Comparison of ENCODE assay signal across 9 mouse cellular contexts in the genomic region with DNA sequence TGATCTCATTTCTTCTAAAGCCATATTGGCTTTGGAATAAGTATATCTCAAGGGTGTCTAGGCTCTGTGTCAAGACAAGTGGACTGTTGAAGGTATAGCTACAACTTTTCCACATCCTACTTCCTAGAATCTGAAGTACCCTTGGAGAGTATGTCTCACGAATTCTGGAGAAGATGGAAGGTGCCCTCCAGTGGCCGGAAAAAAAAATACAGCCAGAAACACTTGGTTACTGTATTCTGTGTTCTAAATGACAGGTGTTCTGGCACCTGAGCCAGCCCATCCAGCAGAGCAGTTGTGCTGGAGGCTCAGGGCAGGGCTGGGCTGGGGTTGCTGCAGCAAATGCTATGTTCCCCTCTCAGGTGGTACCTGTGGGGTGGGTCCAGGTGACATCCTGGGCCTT. TPM values are rescaled to one million over a fixed set of nuclear protein-coding genes. Genes with fewer than 3 reads are reported as not detected.
DNase-seq lines count a peak whose midpoint lies in the region; ATAC-seq and TF ChIP-seq lines count a peak whose summit lies in the region.
"Had no signal": no experiment of that assay in that cellular context is flagged by ENCODE, and none has a peak within 500 bp of the region (broad histone marks: within the 10 kb centered on the region; RNA-seq: fewer than 3 reads in every experiment).

No protein-coding gene starts in this region.

- WGBS in forebrain, embryonic 11.5 days = 4% methylated on average over 2 of the region's 2 CpGs
- 8% methylated on average over 2 of the region's 2 CpGs for WGBS in limb, embryonic 14.5 days
- WGBS in neural tube, embryonic 15.5 days = 3% methylated on average over 2 of the region's 2 CpGs

- no peaks in the 10 kb centered on the region for H3K9me3 ChIP-seq in forebrain, embryonic 11.5 days (ENCODE audit: control insufficient read depth, low read length)
- H3K9me3 ChIP-seq in limb, embryonic 14.5 days (ENCODE audit: control insufficient read depth, low read length) = no peaks in the 10 kb centered on the region
- H3K9me3 ChIP-seq in neural tube, embryonic 15.5 days (replicated peaks) = no peaks in the 10 kb centered on the region
- H3K9me3 ChIP-seq: neural tube, embryonic 12.5 days had no signal

- no peak for TF ChIP-seq POLR2A in limb, embryonic 14.5 days (IDR thresholded peaks at IDR 0.05; ENCODE audit: borderline replicate concordance, extremely low read depth, insufficient read depth, insufficient read length)

- no peak overlapping the region for H3K4me2 ChIP-seq in forebrain, embryonic 11.5 days (ENCODE audit: low read depth, low read length, severe bottlenecking)
- no peak overlapping the region for H3K4me2 ChIP-seq in limb, embryonic 14.5 days (replicated peaks; ENCODE audit: low read depth, low read length, severe bottlenecking)
- no peak overlapping the region for H3K4me2 ChIP-seq in neural tube, embryonic 15.5 days
- H3K4me2 ChIP-seq: neural tube, embryonic 12.5 days had no signal

- no peak overlapping the region for H3K27ac ChIP-seq in forebrain, embryonic 11.5 days (ENCODE audit: low read depth, low read length)
- no peak overlapping the region for H3K27ac ChIP-seq in limb, embryonic 14.5 days (replicated peaks; ENCODE audit: low read depth, low read length)
- no peak overlapping the region for H3K27ac ChIP-seq in neural tube, embryonic 15.5 days (replicated peaks)
- H3K27ac ChIP-seq: neural tube, embryonic 12.5 days had no signal

- no peaks in the 10 kb centered on the region for H3K27me3 ChIP-seq in forebrain, embryonic 11.5 days (ENCODE audit: control insufficient read depth, insufficient read depth, low read length)
- H3K27me3 ChIP-seq in limb, embryonic 14.5 days (ENCODE audit: control insufficient read depth, insufficient read depth, low read length) = no peaks in the 10 kb centered on the region
- no peaks in the 10 kb centered on the region for H3K27me3 ChIP-seq in neural tube, embryonic 15.5 days (replicated peaks)
- H3K27me3 ChIP-seq: neural tube, embryonic 12.5 days had no signal

- peak; percentile 80 for DNase-seq in testis, postnatal 10 days (ENCODE audit: low spot score)
- DNase-seq in testis, postnatal 14 days (ENCODE audit: low spot score) = no peak
- DNase-seq in brain, adult 2 months (ENCODE audit: low read depth, low spot score) = peak; percentile 85
- peak; percentile 63 for DNase-seq in forebrain, embryonic 11.5 days (ENCODE audit: low spot score)
- DNase-seq in kidney, adult 9 months = peak; percentile 80
- DNase-seq in limb, embryonic 14.5 days (ENCODE audit: low spot score) = peak; percentile 75
- DNase-seq in urinary bladder, postnatal 36 days (ENCODE audit: low spot score in 2 of 2) = peak; percentile 45 to 57

- no peak for ATAC-seq in forebrain, embryonic 11.5 days (replicated peaks; ENCODE audit: low FRiP score)
- ATAC-seq in limb, embryonic 14.5 days (ENCODE audit: low FRiP score, low read depth) = peak; percentile 34; the same call in 1 of the 2 replicates
- ATAC-seq in neural tube, embryonic 15.5 days (ENCODE audit: low FRiP score) = no peak; the same call in 1 of the 2 replicates

- H3K36me3 ChIP-seq in forebrain, embryonic 11.5 days (ENCODE audit: control insufficient read depth, insufficient read depth, low read length) = no peaks in the 10 kb centered on the region
- H3K36me3 ChIP-seq in limb, embryonic 14.5 days (ENCODE audit: control insufficient read depth, insufficient read depth, low read length) = peaks cover 78% of the 10 kb centered on the region
- peaks cover 80% of the 10 kb centered on the region for H3K36me3 ChIP-seq in neural tube, embryonic 15.5 days

- no peak overlapping the region for H3K4me3 ChIP-seq in forebrain, embryonic 11.5 days (ENCODE audit: low read depth, low read length)
- H3K4me3 ChIP-seq in limb, embryonic 14.5 days (replicated peaks; ENCODE audit: low read length) = no peak overlapping the region
- H3K4me3 ChIP-seq in neural tube, embryonic 15.5 days (replicated peaks) = no peak overlapping the region
- H3K4me3 ChIP-seq: neural tube, embryonic 12.5 days had no signal

- no peak overlapping the region for H3K9ac ChIP-seq in forebrain, embryonic 11.5 days (ENCODE audit: low read length)
- no peak overlapping the region for H3K9ac ChIP-seq in limb, embryonic 14.5 days (ENCODE audit: low read depth, low read length, severe bottlenecking)
- H3K9ac ChIP-seq in neural tube, embryonic 15.5 days (replicated peaks) = 0 out of 2 replicates have a peak overlapping the region, but pooled peaks have one; percentile 28
- H3K9ac ChIP-seq: neural tube, embryonic 12.5 days had no signal

- no peaks in the 10 kb centered on the region for H3K4me1 ChIP-seq in forebrain, embryonic 11.5 days (replicated peaks; ENCODE audit: control insufficient read depth, insufficient read depth, low read length)
- H3K4me1 ChIP-seq in limb, embryonic 14.5 days (ENCODE audit: control insufficient read depth, insufficient read depth, low read length) = no peaks in the 10 kb centered on the region
- no peaks in the 10 kb centered on the region for H3K4me1 ChIP-seq in neural tube, embryonic 15.5 days
- H3K4me1 ChIP-seq: neural tube, embryonic 12.5 days had no signal

RNA-seq across cellular contexts. Expression of gene Klc2, which starts 21.3 kb away (rescaled TPM):
- 35.3 and 38.5 TPM in 2 replicates for polyA plus RNA-seq in forebrain, embryonic 11.5 days (2014; fragmentation: Nextera tagmentation; extraction: Ambion mirVana)
- 45.8 and 54.0 TPM in 2 replicates for polyA plus RNA-seq in limb, embryonic 14.5 days (2012; rRNA removed)
- polyA plus RNA-seq in limb, embryonic 14.5 days (2014; fragmentation: Nextera tagmentation; extraction: Ambion mirVana) = 14.9 and 16.3 TPM in 2 replicates
- 82.4 and 94.5 TPM in 2 replicates for polyA plus RNA-seq in neural tube, embryonic 15.5 days (2015; fragmentation: Nextera tagmentation; extraction: Ambion mirVana)

RNA-seq across cellular contexts. Expression of gene Rab1b, which starts 32.8 kb away (rescaled TPM):
- 250 and 262 TPM in 2 replicates for polyA plus RNA-seq in forebrain, embryonic 11.5 days (2014; fragmentation: Nextera tagmentation; extraction: Ambion mirVana)
- 192 and 235 TPM in 2 replicates for polyA plus RNA-seq in limb, embryonic 14.5 days (2012; rRNA removed)
- polyA plus RNA-seq in limb, embryonic 14.5 days (2014; fragmentation: Nextera tagmentation; extraction: Ambion mirVana) = 249 and 255 TPM in 2 replicates
- 205 and 218 TPM in 2 replicates for polyA plus RNA-seq in neural tube, embryonic 15.5 days (2015; fragmentation: Nextera tagmentation; extraction: Ambion mirVana)

RNA-seq across cellular contexts. Expression of gene Cnih2, which starts 41.3 kb away (rescaled TPM):
- 93.2 and 112 TPM in 2 replicates for polyA plus RNA-seq in forebrain, embryonic 11.5 days (2014; fragmentation: Nextera tagmentation; extraction: Ambion mirVana)
- polyA plus RNA-seq in limb, embryonic 14.5 days (2012; rRNA removed) = 40.8 and 60.9 TPM in 2 replicates
- 40.5 and 45.1 TPM in 2 replicates for polyA plus RNA-seq in limb, embryonic 14.5 days (2014; fragmentation: Nextera tagmentation; extraction: Ambion mirVana)
- polyA plus RNA-seq in neural tube, embryonic 15.5 days (2015; fragmentation: Nextera tagmentation; extraction: Ambion mirVana) = 294 and 369 TPM in 2 replicates

RNA-seq across cellular contexts. Expression of gene Yif1a, which starts 51.3 kb away (rescaled TPM):
- 69.5 and 75.8 TPM in 2 replicates for polyA plus RNA-seq in forebrain, embryonic 11.5 days (2014; fragmentation: Nextera tagmentation; extraction: Ambion mirVana)
- polyA plus RNA-seq in limb, embryonic 14.5 days (2012; rRNA removed) = 121 and 130 TPM in 2 replicates
- 129 and 144 TPM in 2 replicates for polyA plus RNA-seq in limb, embryonic 14.5 days (2014; fragmentation: Nextera tagmentation; extraction: Ambion mirVana)
- polyA plus RNA-seq in neural tube, embryonic 15.5 days (2015; fragmentation: Nextera tagmentation; extraction: Ambion mirVana) = 56.8 and 66.1 TPM in 2 replicates

RNA-seq across cellular contexts. Expression of gene Tmem151a, which starts 54.3 kb away (rescaled TPM):
- 1.2 and 1.8 TPM in 2 replicates for polyA plus RNA-seq in forebrain, embryonic 11.5 days (2014; fragmentation: Nextera tagmentation; extraction: Ambion mirVana)
- polyA plus RNA-seq in limb, embryonic 14.5 days (2012; rRNA removed) = 0.96 and 1.4 TPM in 2 replicates
- polyA plus RNA-seq in limb, embryonic 14.5 days (2014; fragmentation: Nextera tagmentation; extraction: Ambion mirVana) = 1.8 and 2.1 TPM in 2 replicates
- polyA plus RNA-seq in neural tube, embryonic 15.5 days (2015; fragmentation: Nextera tagmentation; extraction: Ambion mirVana) = 29.7 and 38.5 TPM in 2 replicates
